Mouse (Mus musculus) heart, postnatal 25 days (tissue): ENCODE measurements around the gene Ppp1r14b. TPM values are rescaled to one million over a fixed set of nuclear protein-coding genes. Genes with fewer than 3 reads are reported as not detected.
A peak's percentile ranks its signal among the peaks of the same experiment; 100 is the strongest.
"Not testable (repeated sequence)": the region's sequence is repeated elsewhere in the genome, so short reads cannot be mapped to it uniquely, and the experiment has no call there.

Experiments
- DNase-seq: peaks from one replicate; pipeline ENCODE4 v3.0.0; 2022; ENCODE audit warnings: low spot score
- intact Hi-C: fragments of 180-260 bp; cut with DNase I; formaldehyde crosslinking; loops from one replicate; pipeline ENCODE4 v1.15.1; 2025
- total RNA-seq, 2 experiments: library from RNA; stranded (reverse); gene quantifications; 2 replicates each; pipeline ENCODE4 v1.2.3; 2021

The Ppp1r14b gene
- total RNA-seq, 2 experiments from 2014 or later, result 83.5 to 112 TPM

- not testable (repeated sequence) for DNase-seq
Observed at GRCm38 (mm10) chr19:6991166-6991565, 16.4 kb downstream of the Ppp1r14b start.

GRCm38 (mm10) chr19:6992011-6992858, 17.5 kb downstream of the Ppp1r14b start, which contains the start of gene Dnajc4:
Gene Dnajc4 (minus strand): TSS chr19:6992572.
- intact Hi-C loops, result no loop called here
- DNase-seq, result peak; percentile 94

More at GRCm38 (mm10) chr19:6991166-6991565, 16.4 kb downstream of the Ppp1r14b start:
- intact Hi-C loops, result not testable (repeated sequence)

- intact Hi-C loops, result no loop called here
- DNase-seq, result no peak
Observed at GRCm38 (mm10) chr19:6993011-6993770, 18.4 kb downstream of the Ppp1r14b start.

DNA sequence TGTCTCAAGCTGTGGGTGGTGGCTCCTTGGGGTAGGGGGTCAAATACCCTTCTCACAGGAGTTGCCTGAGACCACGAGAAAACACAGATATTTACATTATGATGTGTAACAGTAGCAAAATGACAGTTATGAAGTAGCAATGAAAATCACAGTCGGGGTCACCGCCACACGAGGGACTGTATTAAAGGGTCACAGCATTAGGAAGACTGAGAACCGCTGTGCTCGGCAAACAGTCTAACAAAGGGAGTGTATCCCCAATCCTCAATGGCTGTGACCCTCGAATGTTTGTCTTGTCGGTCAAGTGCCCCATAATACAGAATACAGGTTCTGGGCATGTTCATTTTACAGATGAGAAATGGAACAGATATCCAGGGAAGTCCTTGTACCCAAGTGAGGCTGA, 19.2 kb downstream of the Ppp1r14b start:
- no peak for DNase-seq
- intact Hi-C loops, result no loop called here

DNA sequence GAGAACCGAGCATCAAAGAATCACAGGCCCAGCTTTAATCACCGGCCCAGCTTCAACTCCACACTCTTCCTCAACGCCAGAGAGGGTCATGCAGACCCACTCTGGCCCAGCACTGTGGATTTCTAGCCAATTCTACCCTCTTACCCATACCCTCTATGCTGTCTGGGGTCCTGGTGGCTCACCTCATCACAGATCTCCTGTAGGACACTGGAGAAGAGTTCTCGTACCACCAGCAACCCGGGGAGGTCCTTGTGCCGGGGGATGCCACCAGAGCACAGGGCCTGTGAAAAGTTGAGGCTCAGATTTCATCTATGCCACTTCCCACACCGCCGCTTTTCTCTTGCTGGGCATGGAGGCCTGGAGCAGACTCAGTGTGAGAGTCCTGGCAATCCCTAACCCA, 19.7 kb downstream of the Ppp1r14b start:
- intact Hi-C loops, result no loop called here
- no peak for DNase-seq

GRCm38 (mm10) chr19:6995255-6995991, 20.7 kb downstream of the Ppp1r14b start:
- no peak for DNase-seq
- intact Hi-C loops, result loop anchor here (5.0 kb wide), 1 partner anchor 42 kb away; the partner anchor contains the start of gene Stip1

GRCm38 (mm10) chr19:6996006-6996405, 21.2 kb downstream of the Ppp1r14b start, which contains the start of the genes Nudt22 and Trpt1:
Gene Nudt22 (minus strand): TSS chr19:6996117.
Gene Trpt1 (plus strand): TSS chr19:6996131.
- peak; percentile 79 for DNase-seq
- intact Hi-C loops, result loop anchor here (5.0 kb wide), 1 partner anchor 41 kb away; the partner anchor contains the start of gene Stip1

DNA sequence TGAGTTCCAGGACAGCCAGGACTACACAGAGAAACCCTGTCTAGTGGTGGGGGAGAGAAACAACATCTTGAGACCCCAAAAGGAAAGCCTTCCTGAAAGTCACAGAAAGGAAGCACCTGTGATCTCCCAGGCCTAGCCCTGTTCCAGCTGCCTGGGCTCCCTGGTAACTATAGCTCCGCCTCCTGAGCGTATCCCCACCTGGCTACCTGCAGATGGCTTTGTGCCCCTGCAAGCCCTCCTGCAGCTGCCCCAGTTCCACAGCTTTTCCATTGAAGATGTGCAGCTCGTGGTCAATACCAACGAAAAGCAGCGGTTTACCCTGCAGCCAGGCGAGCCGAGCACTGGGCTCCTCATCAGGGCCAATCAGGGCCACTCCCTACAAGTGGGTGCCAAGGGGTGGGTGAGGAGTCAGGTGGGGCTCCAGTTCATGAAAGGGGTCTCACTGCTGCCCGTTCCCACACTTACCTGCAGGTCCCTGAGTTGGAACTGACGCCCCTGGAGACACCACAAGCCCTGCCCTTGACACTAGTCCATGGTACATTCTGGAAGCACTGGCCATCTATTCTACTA, 23.0 kb downstream of the Ppp1r14b start:
- intact Hi-C loops, result loop anchor here (5.0 kb wide), 1 partner anchor 39 kb away; the partner anchor contains the start of gene Stip1
- DNase-seq, result no peak

- intact Hi-C loops, result loop anchor here (5.0 kb wide), 1 partner anchor 38 kb away; the partner anchor contains the start of gene Stip1
- DNase-seq, result no peak
Observed at GRCm38 (mm10) chr19:6999360-7000063, 24.7 kb downstream of the Ppp1r14b start.

DNA sequence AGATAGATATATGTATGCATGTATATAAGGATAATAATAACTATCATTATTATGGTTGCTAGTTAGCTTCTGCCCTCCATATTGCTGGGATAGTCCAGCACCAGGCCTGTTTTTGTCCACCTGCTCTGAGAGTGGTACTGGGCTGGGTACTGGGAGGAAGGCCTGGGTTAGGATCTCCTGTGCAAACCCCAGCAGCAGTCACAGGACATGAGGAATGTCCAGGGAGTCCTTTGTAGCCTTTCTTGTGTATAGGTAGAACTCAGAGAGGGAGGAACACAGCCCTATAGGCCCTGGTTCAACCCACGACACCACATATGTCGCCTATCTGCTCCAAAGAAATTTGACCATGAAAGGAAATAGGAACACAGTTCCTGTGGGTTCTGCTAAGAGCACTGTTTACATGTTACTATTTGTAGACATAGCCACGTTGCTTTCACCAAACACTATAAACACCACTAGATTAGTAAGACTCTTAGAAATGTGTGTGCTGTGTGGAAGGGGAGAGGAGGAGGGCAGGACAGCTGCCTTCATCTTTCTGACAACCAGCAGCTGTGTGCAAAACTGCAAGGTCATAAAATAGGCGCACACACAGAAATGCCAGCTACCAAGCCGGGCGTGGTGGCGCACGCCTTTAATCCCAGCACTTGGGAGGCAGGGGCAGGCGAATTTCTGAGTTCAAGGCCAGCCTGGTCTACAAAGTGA, 32.3 kb downstream of the Ppp1r14b start:
- intact Hi-C loops, result no loop called here
- no peak for DNase-seq

DNA sequence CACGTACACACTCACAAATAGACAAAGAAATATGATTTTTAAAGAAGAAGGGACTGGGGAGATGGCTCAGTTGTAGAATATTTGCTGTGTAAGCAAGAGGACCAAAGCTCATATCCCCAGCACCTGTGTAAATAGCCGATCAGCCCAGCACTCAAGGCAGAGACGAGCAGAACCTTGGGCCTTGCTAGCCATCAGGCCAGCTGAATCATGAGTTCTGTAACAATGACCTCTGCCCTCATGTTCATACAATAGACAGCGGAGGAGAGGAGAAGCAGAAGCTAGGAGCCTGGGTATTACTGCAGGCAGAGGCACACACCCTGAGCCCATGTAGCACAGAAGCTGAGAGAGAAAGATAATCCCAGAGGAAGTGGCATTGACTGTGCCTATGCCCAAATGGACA, 37.7 kb downstream of the Ppp1r14b start:
- DNase-seq, result no peak
- intact Hi-C loops, result no loop called here

DNA sequence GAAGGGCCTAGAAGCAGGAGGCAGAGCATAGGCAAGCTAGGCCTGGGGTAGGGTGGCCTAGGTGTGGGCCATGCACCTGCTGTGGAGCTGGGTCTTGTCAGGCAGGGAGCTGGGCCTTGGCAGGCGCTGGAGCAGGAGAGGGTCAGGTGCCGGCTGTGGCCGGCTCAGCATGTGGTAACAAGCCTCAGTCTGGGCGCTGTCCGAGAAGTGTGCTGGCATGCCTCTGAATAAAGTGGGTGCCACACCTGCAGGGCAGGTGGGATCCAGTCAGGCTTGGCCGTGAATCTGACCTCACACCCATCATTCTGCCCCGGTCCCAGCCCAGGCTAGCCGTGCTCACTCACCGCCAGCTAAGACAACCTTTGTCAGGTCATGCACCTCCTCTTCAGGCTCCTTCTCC, 39.2 kb downstream of the Ppp1r14b start:
- intact Hi-C loops, result no loop called here
- DNase-seq, result no peak

GRCm38 (mm10) chr19:7014481-7015135, 39.8 kb downstream of the Ppp1r14b start:
- intact Hi-C loops, result no loop called here

DNA sequence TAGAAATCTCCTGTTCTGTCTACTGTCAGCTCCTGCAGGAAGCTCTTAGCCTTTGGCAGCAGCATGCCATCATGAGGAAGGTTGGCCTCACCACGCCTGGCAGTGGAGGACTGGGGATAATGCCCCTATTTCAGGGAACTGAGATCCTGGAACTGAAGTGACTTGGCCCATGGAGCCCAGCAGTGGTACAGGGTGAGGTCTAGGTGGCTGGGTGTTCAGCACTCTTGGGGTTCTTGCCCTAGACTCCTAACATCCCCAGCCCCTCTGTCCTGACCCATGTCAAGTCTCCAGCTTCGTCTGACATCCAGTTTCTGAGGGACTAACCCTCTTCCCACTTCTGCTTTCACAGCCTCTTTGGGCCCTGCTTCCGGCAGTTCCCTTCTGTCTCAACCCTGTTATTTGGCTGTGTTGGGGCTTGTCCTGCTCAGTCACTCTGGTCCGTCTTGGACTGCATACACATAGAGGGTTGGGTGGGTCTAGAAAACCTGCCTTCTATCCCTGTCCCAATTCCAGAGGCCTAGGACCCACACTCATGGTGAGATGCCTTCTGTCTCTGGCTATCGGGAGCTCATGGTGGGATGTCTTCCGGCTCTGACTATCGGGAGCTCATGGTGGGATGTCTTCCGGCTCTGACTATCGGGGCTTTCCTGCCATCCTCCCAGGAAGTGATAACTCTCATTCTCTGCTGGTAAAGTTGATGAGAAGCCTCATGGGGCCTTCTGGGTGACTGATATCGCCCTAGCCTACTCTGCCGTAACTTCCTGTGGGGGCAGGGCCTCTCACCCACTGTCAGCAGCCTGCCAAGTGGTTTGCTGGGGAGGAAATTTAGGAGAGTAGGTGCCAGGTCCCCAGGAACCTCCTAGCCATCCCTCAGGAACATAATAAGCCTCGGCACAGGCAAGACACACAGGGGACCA, 43.0 kb downstream of the Ppp1r14b start:
- intact Hi-C loops, result no loop called here
- no peak for DNase-seq

More at GRCm38 (mm10) chr19:7014481-7015135, 39.8 kb downstream of the Ppp1r14b start:
- no peak for DNase-seq

- DNase-seq, result no peak
- intact Hi-C loops, result no loop called here
Observed at GRCm38 (mm10) chr19:7018546-7018945, 43.8 kb downstream of the Ppp1r14b start.

- DNase-seq, result peak; percentile 39
- intact Hi-C loops, result no loop called here
Observed at GRCm38 (mm10) chr19:7019191-7019590, 44.4 kb downstream of the Ppp1r14b start, which contains the start of gene Fermt3. Gene Fermt3 (minus strand): TSS chr19:7019469.
